Mouse (Mus musculus): ENCODE results near the gene Hemgn. TPM values are rescaled to one million over a fixed set of nuclear protein-coding genes. Genes with fewer than 3 reads are reported as not detected.

The Hemgn gene
- polyA plus RNA-seq (2015; fragmentation: Nextera tagmentation; extraction: Ambion mirVana), result 0.21 and 0.22 TPM in 2 replicates

- ATAC-seq, result no peak
- Histone ChIP-seq H3K9ac (ENCODE audit: low read depth, low read length) (no peak within 1 kb of the TSS), H3K4me3 (ENCODE audit: low read depth, low read length) (no peak within 1 kb of the TSS), H3K36me3 (ENCODE audit: control insufficient read depth, insufficient read depth) (no peaks in the 10 kb centered on the region), H3K9me3 (ENCODE audit: control insufficient read depth) (no peaks in the 10 kb centered on the region), H3K27me3 (replicated peaks; ENCODE audit: control insufficient read depth, insufficient read depth, low read length) (no peaks in the 10 kb centered on the region), H3K4me2 (replicated peaks; ENCODE audit: low read depth) (no peak within 1 kb of the TSS), H3K27ac (ENCODE audit: low read depth, low read length) (no peak within 1 kb of the TSS), H3K4me1 (replicated peaks; ENCODE audit: control insufficient read depth, insufficient read depth, low read length) (no peaks in the 10 kb centered on the region)
- WGBS, result 75% methylated on average over 7 of the region's 7 CpGs
- TF ChIP-seq CTCF (IDR thresholded peaks at IDR 0.05; ENCODE audit: low read depth), result no peak
Observed at GRCm38 (mm10) chr4:46413406-46413805, at the start of gene Hemgn. Gene Hemgn, minus strand, starts transcription at chr4:46413506.

- 88% methylated on average over 2 of the region's 2 CpGs for WGBS
- H3K9ac ChIP-seq (ENCODE audit: low read depth, low read length), result no peak overlapping the region
- no peaks in the 10 kb centered on the region for H3K4me1 ChIP-seq (replicated peaks; ENCODE audit: control insufficient read depth, insufficient read depth, low read length)
- H3K4me2 ChIP-seq (replicated peaks; ENCODE audit: low read depth), result no peak overlapping the region
- H3K36me3 ChIP-seq (ENCODE audit: control insufficient read depth, insufficient read depth), result peaks cover 11% of the 10 kb centered on the region
- H3K27me3 ChIP-seq (replicated peaks; ENCODE audit: control insufficient read depth, insufficient read depth, low read length), result no peaks in the 10 kb centered on the region
- ATAC-seq, result no peak
- peak; percentile 34; the same call in 1 of the 2 replicates for TF ChIP-seq CTCF (IDR thresholded peaks at IDR 0.05; ENCODE audit: low read depth)
- H3K27ac ChIP-seq (ENCODE audit: low read depth, low read length), result no peak overlapping the region
- H3K4me3 ChIP-seq (ENCODE audit: low read depth, low read length), result no peak overlapping the region
- no peaks in the 10 kb centered on the region for H3K9me3 ChIP-seq (ENCODE audit: control insufficient read depth)
Observed at GRCm38 (mm10) chr4:46458411-46458810, 45.1 kb upstream of the Hemgn start.

- Histone ChIP-seq H3K4me3 (ENCODE audit: low read depth, low read length) (no peak overlapping the region), H3K27me3 (replicated peaks; ENCODE audit: control insufficient read depth, insufficient read depth, low read length) (no peaks in the 10 kb centered on the region), H3K9me3 (ENCODE audit: control insufficient read depth) (no peaks in the 10 kb centered on the region), H3K9ac (ENCODE audit: low read depth, low read length) (no peak overlapping the region), H3K36me3 (ENCODE audit: control insufficient read depth, insufficient read depth) (0 out of 2 replicates have a peak, but pooled peaks cover 6% of the 10 kb centered on the region), H3K27ac (ENCODE audit: low read depth, low read length) (no peak overlapping the region), H3K4me1 (replicated peaks; ENCODE audit: control insufficient read depth, insufficient read depth, low read length) (0 out of 2 replicates have a peak, but pooled peaks cover 7% of the 10 kb centered on the region), H3K4me2 (replicated peaks; ENCODE audit: low read depth) (no peak overlapping the region)
- 82% methylated on average over 3 of the region's 3 CpGs for WGBS
- no peak for TF ChIP-seq CTCF (IDR thresholded peaks at IDR 0.05; ENCODE audit: low read depth)
- no peak for ATAC-seq
Observed at GRCm38 (mm10) chr4:46457186-46457585, 43.9 kb upstream of the Hemgn start.

- no peak overlapping the region for H3K9ac ChIP-seq (ENCODE audit: low read depth, low read length)
- no peak for ATAC-seq
- no peak overlapping the region for H3K27ac ChIP-seq (ENCODE audit: low read depth, low read length)
- 0 out of 2 replicates have a peak, but pooled peaks cover 6% of the 10 kb centered on the region for H3K36me3 ChIP-seq (ENCODE audit: control insufficient read depth, insufficient read depth)
- H3K4me3 ChIP-seq (ENCODE audit: low read depth, low read length), result no peak overlapping the region
- 84% methylated on average over 4 of the region's 4 CpGs for WGBS
- no peaks in the 10 kb centered on the region for H3K27me3 ChIP-seq (replicated peaks; ENCODE audit: control insufficient read depth, insufficient read depth, low read length)
- no peak for TF ChIP-seq CTCF (IDR thresholded peaks at IDR 0.05; ENCODE audit: low read depth)
- 0 out of 2 replicates have a peak, but pooled peaks cover 7% of the 10 kb centered on the region for H3K4me1 ChIP-seq (replicated peaks; ENCODE audit: control insufficient read depth, insufficient read depth, low read length)
- no peaks in the 10 kb centered on the region for H3K9me3 ChIP-seq (ENCODE audit: control insufficient read depth)
- H3K4me2 ChIP-seq (replicated peaks; ENCODE audit: low read depth), result no peak overlapping the region
Observed at GRCm38 (mm10) chr4:46456762-46457161, 43.5 kb upstream of the Hemgn start.

- no peak overlapping the region for H3K4me2 ChIP-seq (replicated peaks; ENCODE audit: low read depth)
Observed at GRCm38 (mm10) chr4:46454097-46454864, 41.0 kb upstream of the Hemgn start.

GRCm38 (mm10) chr4:46452855-46453719, 39.8 kb upstream of the Hemgn start:
- Histone ChIP-seq H3K9ac (ENCODE audit: low read depth, low read length) (no peak overlapping the region), H3K4me1 (replicated peaks; ENCODE audit: control insufficient read depth, insufficient read depth, low read length) (0 out of 2 replicates have a peak, but pooled peaks cover 9% of the 10 kb centered on the region), H3K4me2 (replicated peaks; ENCODE audit: low read depth) (peak overlapping the region; percentile 90), H3K9me3 (ENCODE audit: control insufficient read depth) (no peaks in the 10 kb centered on the region), H3K36me3 (ENCODE audit: control insufficient read depth, insufficient read depth) (no peaks in the 10 kb centered on the region), H3K27ac (ENCODE audit: low read depth, low read length) (no peak overlapping the region; the same call in 1 of the 2 replicates), H3K4me3 (ENCODE audit: low read depth, low read length) (peak overlapping the region; percentile 89), H3K27me3 (replicated peaks; ENCODE audit: control insufficient read depth, insufficient read depth, low read length) (no peaks in the 10 kb centered on the region)
- WGBS, result 33% methylated on average over 13 of the region's 13 CpGs
- TF ChIP-seq CTCF (IDR thresholded peaks at IDR 0.05; ENCODE audit: low read depth), result no peak
- no peak for ATAC-seq

More at GRCm38 (mm10) chr4:46454097-46454864, 41.0 kb upstream of the Hemgn start:
- 65% methylated on average over 5 of the region's 5 CpGs for WGBS
- H3K27ac ChIP-seq (ENCODE audit: low read depth, low read length), result no peak overlapping the region
- H3K4me1 ChIP-seq (replicated peaks; ENCODE audit: control insufficient read depth, insufficient read depth, low read length), result 0 out of 2 replicates have a peak, but pooled peaks cover 9% of the 10 kb centered on the region
- H3K36me3 ChIP-seq (ENCODE audit: control insufficient read depth, insufficient read depth), result no peaks in the 10 kb centered on the region
- no peak for ATAC-seq
- no peaks in the 10 kb centered on the region for H3K9me3 ChIP-seq (ENCODE audit: control insufficient read depth)
- H3K27me3 ChIP-seq (replicated peaks; ENCODE audit: control insufficient read depth, insufficient read depth, low read length), result no peaks in the 10 kb centered on the region
- no peak overlapping the region for H3K4me3 ChIP-seq (ENCODE audit: low read depth, low read length)
- no peak overlapping the region for H3K9ac ChIP-seq (ENCODE audit: low read depth, low read length)
- no peak for TF ChIP-seq CTCF (IDR thresholded peaks at IDR 0.05; ENCODE audit: low read depth)
